Mouse (Mus musculus) E14TG2a.4 (cell line): ENCODE results near the gene Glis3.

Source experiments
- CTCF ChIP-seq: conservative IDR thresholded peaks from 2 replicates; pipeline ENCODE4 v1.5.1; 2014; ENCODE audit warnings: low read length
- NANOG ChIP-seq: IDR thresholded peaks from 2 replicates; pipeline ENCODE4 v1.6.1; 2014; ENCODE audit warnings: borderline replicate concordance, low read length, mixed read lengths
- POU5F1 ChIP-seq: IDR thresholded peaks from 2 replicates; pipeline ENCODE4 v1.6.1; 2014; ENCODE audit warnings: low read length, borderline replicate concordance

DNA sequence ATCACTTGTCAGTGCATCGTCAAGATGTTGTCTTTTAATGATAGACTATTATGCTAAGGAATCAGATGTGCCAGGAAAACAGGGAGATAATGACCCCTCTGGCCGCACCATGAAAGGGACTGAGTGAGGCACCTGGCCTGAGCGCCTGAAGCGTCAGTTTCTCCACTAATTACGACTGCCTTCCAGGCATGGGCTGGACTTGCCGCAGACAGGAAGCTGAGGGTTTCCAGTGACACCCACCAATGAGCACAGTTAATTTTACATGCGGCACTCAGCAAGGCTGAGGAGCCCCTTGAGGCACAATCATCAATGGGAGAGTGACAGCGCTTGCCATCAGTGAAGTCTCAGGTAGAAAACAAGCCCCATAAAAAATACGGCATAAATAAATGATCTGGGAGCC lies 141.1 kb downstream of the Glis3 start:
- TF ChIP-seq CTCF (no peak), NANOG (no peak), POU5F1 (no peak)
